Mouse (Mus musculus) layer of hippocampus, postnatal 36 days (tissue): ENCODE data around the gene Xpot. TPM values are rescaled to one million over a fixed set of nuclear protein-coding genes. Genes with fewer than 3 reads are reported as not detected.
A peak's percentile ranks its signal among the peaks of the same experiment; 100 is the strongest.

Source experiments
- DNase-seq, 2 experiments: peaks; one replicate each; pipeline ENCODE4 v3.0.0; 2022
- total RNA-seq, 2 experiments: library from RNA; stranded (reverse); gene quantifications; 2 replicates each; pipeline ENCODE4 v1.2.3; 2021

Gene Xpot
- total RNA-seq, 2 experiments from 2014 or later = 65.7 to 73.6 TPM

- DNase-seq = no peak
Measured at GRCm38 (mm10) chr10:121622431-121622830, 3.7 kb downstream of the Xpot start.

GRCm38 (mm10) chr10:121615935-121616334, 10.2 kb downstream of the Xpot start:
- no peak for DNase-seq

- no peak for DNase-seq
Measured at GRCm38 (mm10) chr10:121615146-121615870, 10.8 kb downstream of the Xpot start.

GRCm38 (mm10) chr10:121613570-121613969, 12.6 kb downstream of the Xpot start:
- no peak for DNase-seq

GRCm38 (mm10) chr10:121612448-121612847, 13.7 kb downstream of the Xpot start:
- DNase-seq = no peak

GRCm38 (mm10) chr10:121611587-121611986, 14.5 kb downstream of the Xpot start:
- no peak for DNase-seq

- DNase-seq = no peak
Measured at GRCm38 (mm10) chr10:121608177-121608576, 18.0 kb downstream of the Xpot start.

- no peak for DNase-seq
Measured at GRCm38 (mm10) chr10:121604632-121605344, 21.3 kb downstream of the Xpot start.

- no peak for DNase-seq
Measured at GRCm38 (mm10) chr10:121603556-121603955, 22.6 kb downstream of the Xpot start.

- no peak for DNase-seq
Measured at GRCm38 (mm10) chr10:121601272-121601671, 24.9 kb downstream of the Xpot start.

- DNase-seq = no peak
Measured at GRCm38 (mm10) chr10:121596580-121596979, 29.6 kb downstream of the Xpot start.

GRCm38 (mm10) chr10:121591106-121591505, 35.0 kb downstream of the Xpot start:
- no peak for DNase-seq

GRCm38 (mm10) chr10:121587371-121587840, 38.7 kb downstream of the Xpot start:
- DNase-seq = no peak

GRCm38 (mm10) chr10:121586675-121587370, 39.3 kb downstream of the Xpot start, which contains the start of gene Tbk1:
Gene Tbk1, minus strand, starts transcription at chr10:121586787.
- DNase-seq = peak; percentile 91 to 92

GRCm38 (mm10) chr10:121585791-121586642, 40.1 kb downstream of the Xpot start:
- DNase-seq = peak in 1 of 2 experiments; percentile 23

GRCm38 (mm10) chr10:121585056-121585790, 40.9 kb downstream of the Xpot start:
- DNase-seq = no peak

- no peak for DNase-seq
Measured at GRCm38 (mm10) chr10:121584033-121584432, 42.1 kb downstream of the Xpot start.

GRCm38 (mm10) chr10:121583016-121583415, 43.1 kb downstream of the Xpot start:
- no peak for DNase-seq

GRCm38 (mm10) chr10:121582287-121582686, 43.8 kb downstream of the Xpot start:
- no peak for DNase-seq

GRCm38 (mm10) chr10:121581405-121581804, 44.7 kb downstream of the Xpot start:
- no peak for DNase-seq

- no peak for DNase-seq
Measured at GRCm38 (mm10) chr10:121580381-121580780, 45.8 kb downstream of the Xpot start.
